Mouse (Mus musculus): ENCODE measurements around the gene Ccdc184.

Ccdc184 gene

GRCm38 (mm10) chr15:98166963-98167644, at the start of gene Ccdc184:
Gene Ccdc184 (plus strand): TSS chr15:98167158.
- in situ Hi-C loops (cut with MboI, MseI) = no loop called here

GRCm38 (mm10) chr15:98119363-98119762, 47.6 kb upstream of the Ccdc184 start:
- in situ Hi-C loops (cut with MboI, MseI) = no loop called here

GRCm38 (mm10) chr15:98120831-98121230, 46.1 kb upstream of the Ccdc184 start:
- in situ Hi-C loops (cut with MboI, MseI) = no loop called here

- in situ Hi-C loops (cut with MboI, MseI) = no loop called here
Measured at GRCm38 (mm10) chr15:98131001-98131400, 36.0 kb upstream of the Ccdc184 start.

- in situ Hi-C loops (cut with MboI, MseI) = no loop called here
Measured at GRCm38 (mm10) chr15:98131451-98131850, 35.5 kb upstream of the Ccdc184 start.

- in situ Hi-C loops (cut with MboI, MseI) = no loop called here
Measured at GRCm38 (mm10) chr15:98131942-98132655, 34.9 kb upstream of the Ccdc184 start.

GRCm38 (mm10) chr15:98133471-98133870, 33.5 kb upstream of the Ccdc184 start:
- in situ Hi-C loops (cut with MboI, MseI) = no loop called here

GRCm38 (mm10) chr15:98134034-98134433, 32.9 kb upstream of the Ccdc184 start:
- in situ Hi-C loops (cut with MboI, MseI) = no loop called here

GRCm38 (mm10) chr15:98134666-98135065, 32.3 kb upstream of the Ccdc184 start:
- in situ Hi-C loops (cut with MboI, MseI) = loop anchor here (5.0 kb wide), 1 partner anchor 447 kb away; no protein-coding TSS in a partner anchor

GRCm38 (mm10) chr15:98135671-98136070, 31.3 kb upstream of the Ccdc184 start:
- in situ Hi-C loops (cut with MboI, MseI) = loop anchor here (5.0 kb wide), 1 partner anchor 448 kb away; no protein-coding TSS in a partner anchor

GRCm38 (mm10) chr15:98136871-98137270, 30.1 kb upstream of the Ccdc184 start:
- in situ Hi-C loops (cut with MboI, MseI) = loop anchor here (5.0 kb wide), 1 partner anchor 450 kb away; no protein-coding TSS in a partner anchor

- in situ Hi-C loops (cut with MboI, MseI) = loop anchor here (5.0 kb wide), 1 partner anchor 452 kb away; no protein-coding TSS in a partner anchor
Measured at GRCm38 (mm10) chr15:98139763-98140162, 27.2 kb upstream of the Ccdc184 start.

- in situ Hi-C loops (cut with MboI, MseI) = no loop called here
Measured at GRCm38 (mm10) chr15:98140809-98141208, 26.1 kb upstream of the Ccdc184 start.

- in situ Hi-C loops (cut with MboI, MseI) = no loop called here
Measured at GRCm38 (mm10) chr15:98142515-98142914, 24.4 kb upstream of the Ccdc184 start.

GRCm38 (mm10) chr15:98144861-98145507, 22.0 kb upstream of the Ccdc184 start:
- in situ Hi-C loops (cut with MboI, MseI) = no loop called here

GRCm38 (mm10) chr15:98145559-98146181, 21.3 kb upstream of the Ccdc184 start:
- in situ Hi-C loops (cut with MboI, MseI) = no loop called here

- in situ Hi-C loops (cut with MboI, MseI) = no loop called here
Measured at GRCm38 (mm10) chr15:98148356-98148755, 18.6 kb upstream of the Ccdc184 start.

- in situ Hi-C loops (cut with MboI, MseI) = no loop called here
Measured at GRCm38 (mm10) chr15:98149166-98149602, 17.8 kb upstream of the Ccdc184 start.

- in situ Hi-C loops (cut with MboI, MseI) = loop anchor here (5.0 kb wide), 1 partner anchor 61 kb away; the partner anchor contains the start of genes Pfkm and Senp1
Measured at GRCm38 (mm10) chr15:98152916-98153315, 14.0 kb upstream of the Ccdc184 start.

- in situ Hi-C loops (cut with MboI, MseI) = loop anchor here (5.0 kb wide), 1 partner anchor 61 kb away; the partner anchor contains the start of genes Pfkm and Senp1
Measured at GRCm38 (mm10) chr15:98153625-98154024, 13.3 kb upstream of the Ccdc184 start.

GRCm38 (mm10) chr15:98154146-98154545, 12.8 kb upstream of the Ccdc184 start:
- in situ Hi-C loops (cut with MboI, MseI) = loop anchor here (5.0 kb wide), 1 partner anchor 62 kb away; the partner anchor contains the start of genes Pfkm and Senp1
